Mouse (Mus musculus): Measurements from ENCODE around the gene Slc44a4. TPM values are rescaled to one million over a fixed set of nuclear protein-coding genes. Genes with fewer than 3 reads are reported as not detected.

Gene Slc44a4
- polyA plus RNA-seq, 1 experiment: 0.52 TPM

- H3K36me3 ChIP-seq (ENCODE audit: control insufficient read depth, insufficient read depth, low read length): no peaks in the 10 kb centered on the region
- peak overlapping the region; percentile 71 for H3K4me3 ChIP-seq (ENCODE audit: control insufficient read depth, low read depth, low read length)
- peak overlapping the region; percentile 47 for H3K27ac ChIP-seq (ENCODE audit: control insufficient read depth, insufficient read depth, low read depth, low read length)
- H3K27me3 ChIP-seq (ENCODE audit: control insufficient read depth, insufficient read depth, low read length): no peaks in the 10 kb centered on the region
- H3K4me1 ChIP-seq (ENCODE audit: control insufficient read depth, insufficient read depth, low read length): peaks cover 26% of the 10 kb centered on the region
- TF ChIP-seq POLR2A (IDR thresholded peaks at IDR 0.05; ENCODE audit: control insufficient read depth, low read depth, low read length) (no peak), CTCF (IDR thresholded peaks at IDR 0.05; ENCODE audit: control insufficient read depth, insufficient read depth, insufficient replicate concordance, low read depth, low read length) (no peak)
Observed at GRCm38 (mm10) chr17:34894801-34895530, 19.3 kb upstream of the Slc44a4 start.

DNA sequence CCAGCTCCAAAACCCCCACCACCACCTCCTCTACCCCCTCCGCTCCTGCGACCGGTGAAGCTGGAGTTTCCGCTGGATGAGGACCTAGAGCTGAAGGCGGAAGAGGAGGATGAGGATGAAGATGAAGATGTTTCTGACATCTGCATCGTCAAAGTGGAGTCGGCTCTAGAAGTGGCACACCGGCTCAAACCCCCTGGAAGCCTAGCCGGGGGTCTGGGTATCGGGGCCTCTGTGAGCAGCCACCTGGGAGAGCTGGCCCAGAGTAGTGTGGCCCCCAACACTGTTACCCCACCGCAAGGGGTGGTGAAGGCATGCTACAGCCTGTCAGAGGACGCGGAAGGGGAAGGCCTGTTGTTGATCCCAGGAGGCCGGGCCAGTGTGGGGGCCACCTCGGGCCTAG lies 18.5 kb upstream of the Slc44a4 start:
- TF ChIP-seq CTCF (IDR thresholded peaks at IDR 0.05; ENCODE audit: control insufficient read depth, insufficient read depth, insufficient replicate concordance, low read depth, low read length) (no peak), POLR2A (IDR thresholded peaks at IDR 0.05; ENCODE audit: control insufficient read depth, low read depth, low read length) (no peak)
- Histone ChIP-seq H3K4me3 (ENCODE audit: control insufficient read depth, low read depth, low read length) (no peak overlapping the region; the same call in 1 of the 2 replicates), H3K4me1 (ENCODE audit: control insufficient read depth, insufficient read depth, low read length) (peaks cover 26% of the 10 kb centered on the region), H3K36me3 (ENCODE audit: control insufficient read depth, insufficient read depth, low read length) (no peaks in the 10 kb centered on the region), H3K27me3 (ENCODE audit: control insufficient read depth, insufficient read depth, low read length) (no peaks in the 10 kb centered on the region), H3K27ac (ENCODE audit: control insufficient read depth, insufficient read depth, low read depth, low read length) (no peak overlapping the region)

- no peak overlapping the region for H3K4me3 ChIP-seq (ENCODE audit: control insufficient read depth, low read depth, low read length)
- H3K27me3 ChIP-seq (ENCODE audit: control insufficient read depth, insufficient read depth, low read length): no peaks in the 10 kb centered on the region
- no peaks in the 10 kb centered on the region for H3K36me3 ChIP-seq (ENCODE audit: control insufficient read depth, insufficient read depth, low read length)
- no peak overlapping the region for H3K27ac ChIP-seq (ENCODE audit: control insufficient read depth, insufficient read depth, low read depth, low read length)
- H3K4me1 ChIP-seq (ENCODE audit: control insufficient read depth, insufficient read depth, low read length): peaks cover 26% of the 10 kb centered on the region
- no peak for TF ChIP-seq CTCF (IDR thresholded peaks at IDR 0.05; ENCODE audit: control insufficient read depth, insufficient read depth, insufficient replicate concordance, low read depth, low read length)
- TF ChIP-seq POLR2A (IDR thresholded peaks at IDR 0.05; ENCODE audit: control insufficient read depth, low read depth, low read length): no peak
Observed at GRCm38 (mm10) chr17:34896366-34896765, 17.9 kb upstream of the Slc44a4 start.

- H3K4me1 ChIP-seq (ENCODE audit: control insufficient read depth, insufficient read depth, low read length): peaks cover 26% of the 10 kb centered on the region
Observed at GRCm38 (mm10) chr17:34897373-34898159, 16.7 kb upstream of the Slc44a4 start.

DNA sequence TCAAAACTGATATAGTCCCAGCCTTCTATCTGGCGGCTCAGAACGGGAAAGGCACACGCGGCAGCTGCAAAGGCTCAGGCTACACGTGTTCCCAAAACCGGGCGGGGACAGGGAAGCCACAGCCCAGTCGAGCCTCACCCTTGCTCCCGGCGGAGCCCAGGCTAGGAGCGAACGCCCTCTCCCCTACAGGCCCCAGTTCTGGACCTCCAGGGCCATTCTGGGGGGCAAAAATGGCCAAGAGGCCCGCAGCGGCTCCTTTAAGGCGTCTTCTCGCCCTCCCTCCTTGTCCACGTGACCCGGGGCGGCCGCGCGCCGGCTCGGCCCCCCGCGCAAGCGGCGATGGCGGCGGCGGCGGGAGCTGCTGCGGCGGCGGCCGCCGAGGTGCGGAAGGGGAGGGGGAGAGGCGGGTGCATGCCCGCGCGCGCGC lies 16.1 kb upstream of the Slc44a4 start, which contains the start of the genes C2 and Ehmt2:
TSS of gene C2 (minus strand) at position 106 of the 427 bp plus-strand sequence.
TSS of gene Ehmt2 (plus strand) at position 310 of the 427 bp plus-strand sequence.
- Histone ChIP-seq H3K36me3 (ENCODE audit: control insufficient read depth, insufficient read depth, low read length) (peaks cover 3% of the 10 kb centered on the region; the same call in 1 of the 2 replicates), H3K4me3 (ENCODE audit: control insufficient read depth, low read depth, low read length) (peak within 1 kb of the TSS; percentile 91), H3K4me1 (ENCODE audit: control insufficient read depth, insufficient read depth, low read length) (peaks cover 23% of the 10 kb centered on the region), H3K27ac (ENCODE audit: control insufficient read depth, insufficient read depth, low read depth, low read length) (peak within 1 kb of the TSS; percentile 90), H3K27me3 (ENCODE audit: control insufficient read depth, insufficient read depth, low read length) (no peaks in the 10 kb centered on the region)
- peak; percentile 52 for TF ChIP-seq POLR2A (IDR thresholded peaks at IDR 0.05; ENCODE audit: control insufficient read depth, low read depth, low read length)
- no peak for TF ChIP-seq CTCF (IDR thresholded peaks at IDR 0.05; ENCODE audit: control insufficient read depth, insufficient read depth, insufficient replicate concordance, low read depth, low read length)

More at GRCm38 (mm10) chr17:34897373-34898159, 16.7 kb upstream of the Slc44a4 start:
- no peak for TF ChIP-seq CTCF (IDR thresholded peaks at IDR 0.05; ENCODE audit: control insufficient read depth, insufficient read depth, insufficient replicate concordance, low read depth, low read length)
- no peak for TF ChIP-seq POLR2A (IDR thresholded peaks at IDR 0.05; ENCODE audit: control insufficient read depth, low read depth, low read length)
- H3K27ac ChIP-seq (ENCODE audit: control insufficient read depth, insufficient read depth, low read depth, low read length): peak overlapping the region; percentile 90
- H3K4me3 ChIP-seq (ENCODE audit: control insufficient read depth, low read depth, low read length): peak overlapping the region; percentile 80
- no peaks in the 10 kb centered on the region for H3K36me3 ChIP-seq (ENCODE audit: control insufficient read depth, insufficient read depth, low read length)
- H3K27me3 ChIP-seq (ENCODE audit: control insufficient read depth, insufficient read depth, low read length): no peaks in the 10 kb centered on the region

DNA sequence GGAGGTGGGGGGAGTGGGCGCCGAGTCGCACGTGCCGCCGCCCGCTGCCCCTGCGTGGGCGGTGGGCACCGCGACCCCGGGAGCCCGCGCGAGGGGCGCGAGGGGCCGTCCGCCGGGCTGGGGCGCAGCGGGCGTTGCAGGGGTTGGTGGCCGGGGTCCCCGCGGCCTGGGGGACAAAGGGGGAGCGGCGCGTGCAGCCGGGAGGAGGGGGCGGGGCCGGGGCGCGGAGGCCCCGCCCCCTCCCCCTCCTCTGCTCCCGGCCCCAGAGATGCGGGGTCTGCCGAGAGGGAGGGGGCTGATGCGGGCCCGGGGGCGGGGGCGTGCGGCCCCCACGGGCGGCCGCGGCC lies 15.6 kb upstream of the Slc44a4 start:
- TF ChIP-seq CTCF (IDR thresholded peaks at IDR 0.05; ENCODE audit: control insufficient read depth, insufficient read depth, insufficient replicate concordance, low read depth, low read length) (no peak), POLR2A (IDR thresholded peaks at IDR 0.05; ENCODE audit: control insufficient read depth, low read depth, low read length) (no peak)
- Histone ChIP-seq H3K36me3 (ENCODE audit: control insufficient read depth, insufficient read depth, low read length) (peaks cover 3% of the 10 kb centered on the region; the same call in 1 of the 2 replicates), H3K27ac (ENCODE audit: control insufficient read depth, insufficient read depth, low read depth, low read length) (no peak overlapping the region), H3K27me3 (ENCODE audit: control insufficient read depth, insufficient read depth, low read length) (no peaks in the 10 kb centered on the region), H3K4me1 (ENCODE audit: control insufficient read depth, insufficient read depth, low read length) (peaks cover 19% of the 10 kb centered on the region), H3K4me3 (ENCODE audit: control insufficient read depth, low read depth, low read length) (peak overlapping the region; percentile 91)
